Comparison of ENCODE assay signal across 16 mouse cellular contexts in genomic region chr3:79360317-79361101, GRCm38 (mm10). TPM values are rescaled to one million over a fixed set of nuclear protein-coding genes. Genes with fewer than 3 reads are reported as not detected.
DNase-seq lines count a peak whose midpoint lies in the region; ATAC-seq lines count a peak whose summit lies in the region.
"Had no signal": no experiment of that assay in that cellular context is flagged by ENCODE, and none has a peak within 500 bp of the region (broad histone marks: within the 10 kb centered on the region; RNA-seq: fewer than 3 reads in every experiment).

No protein-coding gene starts in this region.

- H3K27ac ChIP-seq in kidney, embryonic 14.5 days (ENCODE audit: low read depth, low read length): peak overlapping the region; percentile 17; the same call in 1 of the 2 replicates
- no peak overlapping the region for H3K27ac ChIP-seq in kidney, embryonic 16.5 days (ENCODE audit: low read length)
- H3K27ac ChIP-seq in heart, embryonic 15.5 days: peak overlapping the region; percentile 32; the same call in 1 of the 2 replicates
- H3K27ac ChIP-seq: hindbrain, embryonic 10.5 days; liver, embryonic 12.5 days had no signal

- ATAC-seq in kidney, embryonic 14.5 days (ENCODE audit: low FRiP score, low TSS enrichment): no peak
- no peak for ATAC-seq in kidney, embryonic 16.5 days (ENCODE audit: low FRiP score, low TSS enrichment)
- no peak for ATAC-seq in heart, embryonic 15.5 days (replicated peaks; ENCODE audit: insufficient number of reproducible peaks, insufficient read depth, low FRiP score, low read depth)
- ATAC-seq: liver, embryonic 12.5 days had no signal

- DNase-seq in right cerebral cortex, adult 2 months (ENCODE audit: low spot score in 2 of 2): peak; percentile 16 to 22
- DNase-seq in right cerebral cortex, postnatal 25 days: no peak
- no peak for DNase-seq in adrenal gland, postnatal 25 days
- no peak for DNase-seq in cerebellum, adult 9-11 months
- DNase-seq: adrenal gland, adult 2 months; cerebellum, adult 18-20 months; layer of hippocampus, adult 9-11 months; right cerebral cortex, postnatal 4 days; thymus, postnatal 4 days had no signal

- H3K27me3 ChIP-seq in kidney, embryonic 14.5 days (ENCODE audit: control insufficient read depth, insufficient read depth, low read length): no peaks in the 10 kb centered on the region
- no peaks in the 10 kb centered on the region for H3K27me3 ChIP-seq in kidney, embryonic 16.5 days (ENCODE audit: insufficient read depth, low read length)
- no peaks in the 10 kb centered on the region for H3K27me3 ChIP-seq in heart, embryonic 15.5 days
- H3K27me3 ChIP-seq: liver, embryonic 12.5 days had no signal

- H3K36me3 ChIP-seq in kidney, embryonic 14.5 days (ENCODE audit: control insufficient read depth, insufficient read depth, low read length): no peaks in the 10 kb centered on the region
- H3K36me3 ChIP-seq in kidney, embryonic 16.5 days (ENCODE audit: insufficient read depth, low read length): no peaks in the 10 kb centered on the region
- no peaks in the 10 kb centered on the region for H3K36me3 ChIP-seq in heart, embryonic 15.5 days
- H3K36me3 ChIP-seq: hindbrain, embryonic 10.5 days; liver, embryonic 12.5 days had no signal

- no peak overlapping the region for H3K9ac ChIP-seq in kidney, embryonic 14.5 days (ENCODE audit: low read depth, low read length)
- no peak overlapping the region for H3K9ac ChIP-seq in kidney, embryonic 16.5 days (replicated peaks; ENCODE audit: low read length)
- H3K9ac ChIP-seq in heart, embryonic 15.5 days: no peak overlapping the region
- H3K9ac ChIP-seq: liver, embryonic 12.5 days had no signal

- 0 out of 2 replicates have a peak overlapping the region, but pooled peaks have one; percentile 2 for H3K4me2 ChIP-seq in kidney, embryonic 14.5 days (replicated peaks; ENCODE audit: low read depth, low read length)
- no peak overlapping the region for H3K4me2 ChIP-seq in kidney, embryonic 16.5 days (replicated peaks; ENCODE audit: low read depth, low read length)
- H3K4me2 ChIP-seq in heart, embryonic 15.5 days: no peak overlapping the region
- H3K4me2 ChIP-seq: liver, embryonic 12.5 days had no signal

- no peak overlapping the region for H3K4me3 ChIP-seq in kidney, embryonic 14.5 days (ENCODE audit: low read length)
- H3K4me3 ChIP-seq in kidney, embryonic 16.5 days (ENCODE audit: low read length): no peak overlapping the region
- H3K4me3 ChIP-seq in heart, embryonic 15.5 days: no peak overlapping the region
- H3K4me3 ChIP-seq: hindbrain, embryonic 10.5 days; liver, embryonic 12.5 days had no signal

- no peaks in the 10 kb centered on the region for H3K9me3 ChIP-seq in kidney, embryonic 14.5 days (ENCODE audit: control insufficient read depth, low read length)
- H3K9me3 ChIP-seq in kidney, embryonic 16.5 days (ENCODE audit: low read length): no peaks in the 10 kb centered on the region
- no peaks in the 10 kb centered on the region for H3K9me3 ChIP-seq in heart, embryonic 15.5 days (replicated peaks)
- H3K9me3 ChIP-seq: hindbrain, embryonic 10.5 days; liver, embryonic 12.5 days had no signal

- H3K4me1 ChIP-seq in kidney, embryonic 14.5 days (ENCODE audit: control insufficient read depth, insufficient read depth, low read length): no peaks in the 10 kb centered on the region
- peaks cover 5% of the 10 kb centered on the region; the same call in 1 of the 2 replicates for H3K4me1 ChIP-seq in kidney, embryonic 16.5 days (ENCODE audit: insufficient read depth, low read length)
- H3K4me1 ChIP-seq in heart, embryonic 15.5 days (replicated peaks): 0 out of 2 replicates have a peak, but pooled peaks cover 3% of the 10 kb centered on the region
- H3K4me1 ChIP-seq: hindbrain, embryonic 10.5 days; liver, embryonic 12.5 days had no signal

- 57% methylated on average over 15 of the region's 15 CpGs for WGBS in kidney, embryonic 14.5 days
- WGBS in kidney, embryonic 16.5 days: 46% methylated on average over 15 of the region's 15 CpGs
- 44% methylated on average over 15 of the region's 15 CpGs for WGBS in heart, embryonic 15.5 days

RNA-seq across cellular contexts. Expression of gene Gm17359, which starts 24.0 kb away (rescaled TPM):
- polyA plus RNA-seq in kidney, embryonic 14.5 days (2014; fragmentation: Nextera tagmentation; extraction: Ambion mirVana): not detected in 2 replicates
- polyA plus RNA-seq in kidney, embryonic 16.5 days (2015; fragmentation: Nextera tagmentation; extraction: Ambion mirVana): not detected in 2 replicates
- not detected in 2 replicates for polyA plus RNA-seq in heart, embryonic 15.5 days (2015; fragmentation: Nextera tagmentation; extraction: Ambion mirVana)
- not detected in 2 replicates for total RNA-seq in adrenal gland, postnatal 25 days (2021)
- total RNA-seq: adrenal gland, adult 2 months; ES-E14 had no signal
- polyA plus RNA-seq: adrenal gland, adult 2 months; forebrain, embryonic 11.5 days; hindbrain, embryonic 10.5 days; liver, embryonic 12.5 days had no signal

Comparison
In these comparisons a context has a peak if more than half of its experiments do, and no peak if none do; other contexts are left out.
1. DNase-seq: peak in right cerebral cortex, adult 2 months (2 of 2); none in right cerebral cortex, postnatal 25 days (single experiment), adrenal gland, postnatal 25 days (single experiment) and cerebellum, adult 9-11 months (single experiment).